Mouse (Mus musculus): ENCODE results near the gene Atp9a. TPM values are rescaled to one million over a fixed set of nuclear protein-coding genes. Genes with fewer than 3 reads are reported as not detected.
A peak's percentile ranks its signal among the peaks of the same experiment; 100 is the strongest.

Gene Atp9a
- 41.5 and 84.5 TPM in 2 replicates for total RNA-seq (2012; rRNA removed)

GRCm38 (mm10) chr2:168742059-168742627 is at the start of gene Atp9a:
Gene Atp9a (minus strand): TSS chr2:168742409.
- H3K9ac ChIP-seq (ENCODE audit: insufficient read depth, low read depth, low read length, poor library complexity, severe bottlenecking) = peak within 1 kb of the TSS; percentile 75
- no peak within 1 kb of the TSS; the same call in none of the 2 replicates for H3K27ac ChIP-seq (ENCODE audit: insufficient read depth, low read depth, low read length, poor library complexity, severe bottlenecking)
- no peaks in the 10 kb centered on the region for H3K36me3 ChIP-seq (ENCODE audit: control insufficient read depth, insufficient read depth, low read length, poor library complexity, severe bottlenecking)
- H3K9me3 ChIP-seq (ENCODE audit: control insufficient read depth, insufficient read depth, low read depth, low read length) = no peaks in the 10 kb centered on the region
- H3K4me3 ChIP-seq (ENCODE audit: insufficient read depth in 1 of 2, low read depth in 1 of 2, low read length in 2 of 2, poor library complexity in 1 of 2, severe bottlenecking in 1 of 2) = peak within 1 kb of the TSS; percentile 83 to 97
- no peak for DNase-seq (ENCODE audit: low read depth, low spot score)
- peaks cover 2 to 11% of the 10 kb centered on the region in 2 experiments; a peak in 2 of 4 replicates for H3K4me1 ChIP-seq (ENCODE audit: control insufficient read depth in 2 of 2, insufficient read depth in 2 of 2, low read length in 2 of 2, poor library complexity in 1 of 2)
- TF ChIP-seq MAFK (IDR thresholded peaks at IDR 0.05; ENCODE audit: insufficient read depth, low read depth, low read length) (no peak), HCFC1 (IDR thresholded peaks at IDR 0.05; ENCODE audit: borderline replicate concordance, insufficient read depth, low read length) (no peak), CHD2 (IDR thresholded peaks at IDR 0.05; ENCODE audit: low read depth, low read length) (no peak), ZC3H11A (IDR thresholded peaks at IDR 0.05; ENCODE audit: borderline replicate concordance, low read depth, low read length) (no peak), ZNF384 (IDR thresholded peaks at IDR 0.05; ENCODE audit: low read depth, low read length) (no peak)
- in situ Hi-C loops (cut with MboI; ENCODE audit: low sequenced_read_pairs in 2 of 2, unreplicated experiment in 2 of 2) = no loop called here

- Histone ChIP-seq H3K27ac (ENCODE audit: insufficient read depth, low read depth, low read length, poor library complexity, severe bottlenecking) (peak overlapping the region; percentile 83), H3K4me3 (ENCODE audit: insufficient read depth in 1 of 2, low read depth in 1 of 2, low read length in 2 of 2, poor library complexity in 1 of 2, severe bottlenecking in 1 of 2) (no peak overlapping the region), H3K4me1 (ENCODE audit: control insufficient read depth in 2 of 2, insufficient read depth in 2 of 2, low read length in 2 of 2, poor library complexity in 1 of 2) (peaks cover 0 to 10% of the 10 kb centered on the region in 2 experiments; a peak in 3 of 4 replicates), H3K36me3 (ENCODE audit: control insufficient read depth, insufficient read depth, low read length, poor library complexity, severe bottlenecking) (no peaks in the 10 kb centered on the region), H3K9me3 (ENCODE audit: control insufficient read depth, insufficient read depth, low read depth, low read length) (no peaks in the 10 kb centered on the region), H3K9ac (ENCODE audit: insufficient read depth, low read depth, low read length, poor library complexity, severe bottlenecking) (no peak overlapping the region)
- in situ Hi-C loops (cut with MboI; ENCODE audit: low sequenced_read_pairs in 2 of 2, unreplicated experiment in 2 of 2) = no loop called here
- no peak for TF ChIP-seq CHD2 (IDR thresholded peaks at IDR 0.05; ENCODE audit: low read depth, low read length)
- TF ChIP-seq ZC3H11A (IDR thresholded peaks at IDR 0.05; ENCODE audit: borderline replicate concordance, low read depth, low read length) = no peak
- TF ChIP-seq HCFC1 (IDR thresholded peaks at IDR 0.05; ENCODE audit: borderline replicate concordance, insufficient read depth, low read length) = no peak
- no peak for TF ChIP-seq MAFK (IDR thresholded peaks at IDR 0.05; ENCODE audit: insufficient read depth, low read depth, low read length)
- TF ChIP-seq ZNF384 (IDR thresholded peaks at IDR 0.05; ENCODE audit: low read depth, low read length) = no peak
- peak; percentile 60 for DNase-seq (ENCODE audit: low read depth, low spot score)
Measured at GRCm38 (mm10) chr2:168791115-168791802, 49.0 kb upstream of the Atp9a start.

GRCm38 (mm10) chr2:168786174-168786573 is 44.0 kb upstream of the Atp9a start:
- in situ Hi-C loops (cut with MboI; ENCODE audit: low sequenced_read_pairs in 2 of 2, unreplicated experiment in 2 of 2) = no loop called here
- H3K4me3 ChIP-seq (ENCODE audit: insufficient read depth in 1 of 2, low read depth in 1 of 2, low read length in 2 of 2, poor library complexity in 1 of 2, severe bottlenecking in 1 of 2) = no peak overlapping the region
- peaks cover 0 to 10% of the 10 kb centered on the region in 2 experiments for H3K4me1 ChIP-seq (ENCODE audit: control insufficient read depth in 2 of 2, insufficient read depth in 2 of 2, low read length in 2 of 2, poor library complexity in 1 of 2)
- H3K36me3 ChIP-seq (ENCODE audit: control insufficient read depth, insufficient read depth, low read length, poor library complexity, severe bottlenecking) = no peaks in the 10 kb centered on the region
- H3K27ac ChIP-seq (ENCODE audit: insufficient read depth, low read depth, low read length, poor library complexity, severe bottlenecking) = no peak overlapping the region
- no peak overlapping the region for H3K9ac ChIP-seq (ENCODE audit: insufficient read depth, low read depth, low read length, poor library complexity, severe bottlenecking)
- TF ChIP-seq ZC3H11A (IDR thresholded peaks at IDR 0.05; ENCODE audit: borderline replicate concordance, low read depth, low read length) = no peak
- no peak for TF ChIP-seq MAFK (IDR thresholded peaks at IDR 0.05; ENCODE audit: insufficient read depth, low read depth, low read length)
- no peak for TF ChIP-seq CHD2 (IDR thresholded peaks at IDR 0.05; ENCODE audit: low read depth, low read length)
- no peak for TF ChIP-seq HCFC1 (IDR thresholded peaks at IDR 0.05; ENCODE audit: borderline replicate concordance, insufficient read depth, low read length)
- TF ChIP-seq ZNF384 (IDR thresholded peaks at IDR 0.05; ENCODE audit: low read depth, low read length) = peak; percentile 92
- no peak for DNase-seq (ENCODE audit: low read depth, low spot score)
- H3K9me3 ChIP-seq (ENCODE audit: control insufficient read depth, insufficient read depth, low read depth, low read length) = no peaks in the 10 kb centered on the region

DNA sequence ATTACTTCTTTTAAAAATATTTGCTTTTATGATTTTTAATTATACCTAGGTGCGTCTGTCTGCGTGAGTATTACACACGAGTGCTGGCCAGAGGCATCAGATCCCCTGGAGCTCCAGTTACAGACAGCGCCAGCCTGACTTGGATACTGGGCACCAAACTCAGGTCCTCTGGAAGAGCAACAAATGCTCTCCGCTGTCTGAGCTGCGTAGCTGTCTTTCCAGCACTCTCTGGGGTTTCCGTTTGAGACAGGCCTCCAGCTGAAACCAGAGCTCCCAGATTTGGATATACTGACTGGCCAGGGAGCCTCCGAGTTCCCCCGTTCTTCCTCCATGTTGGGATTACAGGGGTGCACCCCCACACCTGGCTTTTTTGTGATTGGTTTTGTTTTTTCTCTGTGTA is 38.4 kb upstream of the Atp9a start:
- no peak for TF ChIP-seq ZC3H11A (IDR thresholded peaks at IDR 0.05; ENCODE audit: borderline replicate concordance, low read depth, low read length)
- TF ChIP-seq ZNF384 (IDR thresholded peaks at IDR 0.05; ENCODE audit: low read depth, low read length) = no peak
- no peak for TF ChIP-seq MAFK (IDR thresholded peaks at IDR 0.05; ENCODE audit: insufficient read depth, low read depth, low read length)
- in situ Hi-C loops (cut with MboI; ENCODE audit: low sequenced_read_pairs in 2 of 2, unreplicated experiment in 2 of 2) = no loop called here
- Histone ChIP-seq H3K36me3 (ENCODE audit: control insufficient read depth, insufficient read depth, low read length, poor library complexity, severe bottlenecking) (no peaks in the 10 kb centered on the region), H3K27ac (ENCODE audit: insufficient read depth, low read depth, low read length, poor library complexity, severe bottlenecking) (peak overlapping the region; percentile 8; the same call in 1 of the 2 replicates), H3K4me1 (ENCODE audit: control insufficient read depth in 2 of 2, insufficient read depth in 2 of 2, low read length in 2 of 2, poor library complexity in 1 of 2) (peaks cover 8 to 13% of the 10 kb centered on the region in 2 experiments; a peak in 3 of 4 replicates), H3K4me3 (ENCODE audit: insufficient read depth in 1 of 2, low read depth in 1 of 2, low read length in 2 of 2, poor library complexity in 1 of 2, severe bottlenecking in 1 of 2) (no peak overlapping the region), H3K9me3 (ENCODE audit: control insufficient read depth, insufficient read depth, low read depth, low read length) (no peaks in the 10 kb centered on the region), H3K9ac (ENCODE audit: insufficient read depth, low read depth, low read length, poor library complexity, severe bottlenecking) (no peak overlapping the region)
- DNase-seq (ENCODE audit: low read depth, low spot score) = no peak
